Mouse (Mus musculus): ENCODE results near the gene Igsf10. TPM values are rescaled to one million over a fixed set of nuclear protein-coding genes. Genes with fewer than 3 reads are reported as not detected.
"Not testable (repeated sequence)": the region's sequence is repeated elsewhere in the genome, so short reads cannot be mapped to it uniquely, and the experiment has no call there.

The Igsf10 gene
- polyA plus RNA-seq (2015; fragmentation: Nextera tagmentation; extraction: Ambion mirVana) = 16.3 and 17.6 TPM in 2 replicates

- H3K36me3 ChIP-seq = peaks cover 15% of the 10 kb centered on the region
- peak within 1 kb of the TSS; percentile 60 for H3K4me3 ChIP-seq
- peak; percentile 95 for ATAC-seq (ENCODE audit: low FRiP score, low read depth)
- no peaks in the 10 kb centered on the region for H3K27me3 ChIP-seq
- H3K9me3 ChIP-seq = no peaks in the 10 kb centered on the region
- H3K4me1 ChIP-seq = peaks cover 7% of the 10 kb centered on the region
- WGBS = 3% methylated on average over 22 of the region's 23 CpGs
- H3K4me2 ChIP-seq (replicated peaks) = peak within 1 kb of the TSS; percentile 68
- H3K9ac ChIP-seq = peak within 1 kb of the TSS; percentile 67
- H3K27ac ChIP-seq = peak within 1 kb of the TSS; percentile 45
These were observed at the start of gene Igsf10 for GRCm38 (mm10) chr3:59344065-59344905. Igsf10 (minus strand) TSS chr3:59344394.

GRCm38 (mm10) chr3:59385553-59385952, 41.4 kb upstream of the Igsf10 start:
- Histone ChIP-seq H3K9ac (no peak overlapping the region), H3K27ac (peak overlapping the region; percentile 40; the same call in 1 of the 2 replicates)

GRCm38 (mm10) chr3:59385000-59385399, 40.8 kb upstream of the Igsf10 start:
- Histone ChIP-seq H3K27me3 (no peaks in the 10 kb centered on the region), H3K4me2 (replicated peaks) (no peak overlapping the region), H3K9ac (no peak overlapping the region), H3K36me3 (no peaks in the 10 kb centered on the region), H3K4me1 (0 out of 2 replicates have a peak, but pooled peaks cover 9% of the 10 kb centered on the region), H3K9me3 (no peaks in the 10 kb centered on the region), H3K4me3 (no peak overlapping the region), H3K27ac (peak overlapping the region; percentile 44; the same call in 1 of the 2 replicates)
- peak; percentile 68 for ATAC-seq (ENCODE audit: low FRiP score, low read depth)
- WGBS = 67% methylated on average over 3 of the region's 3 CpGs

More at GRCm38 (mm10) chr3:59385553-59385952, 41.4 kb upstream of the Igsf10 start:
- Histone ChIP-seq H3K4me2 (replicated peaks) (no peak overlapping the region), H3K36me3 (no peaks in the 10 kb centered on the region), H3K4me3 (no peak overlapping the region), H3K27me3 (no peaks in the 10 kb centered on the region), H3K9me3 (no peaks in the 10 kb centered on the region), H3K4me1 (0 out of 2 replicates have a peak, but pooled peaks cover 9% of the 10 kb centered on the region)
- 56% methylated on average over 1 of the region's 1 CpGs for WGBS
- peak; percentile 48 for ATAC-seq (ENCODE audit: low FRiP score, low read depth)

- no peak overlapping the region for H3K9ac ChIP-seq
- whole genome bisulfite sequencing = 51% methylated on average over 2 of the region's 2 CpGs
- no peak overlapping the region; the same call in 1 of the 2 replicates for H3K27ac ChIP-seq
- H3K4me2 ChIP-seq (replicated peaks) = no peak overlapping the region
- H3K9me3 ChIP-seq = no peaks in the 10 kb centered on the region
- H3K27me3 ChIP-seq = no peaks in the 10 kb centered on the region
- ATAC-seq (ENCODE audit: low FRiP score, low read depth) = 0 out of 2 replicates have a peak, but pooled peaks have one; percentile 40
- H3K4me1 ChIP-seq = 0 out of 2 replicates have a peak, but pooled peaks cover 9% of the 10 kb centered on the region
- no peak overlapping the region for H3K4me3 ChIP-seq
- H3K36me3 ChIP-seq = no peaks in the 10 kb centered on the region
These were observed 40.1 kb upstream of the Igsf10 start for GRCm38 (mm10) chr3:59384321-59384720.

GRCm38 (mm10) chr3:59378791-59379190, 34.6 kb upstream of the Igsf10 start:
- H3K4me3 ChIP-seq; H3K9me3 ChIP-seq; H3K4me1 ChIP-seq; H3K27me3 ChIP-seq; H3K9ac ChIP-seq; H3K4me2 ChIP-seq (replicated peaks); H3K27ac ChIP-seq; H3K36me3 ChIP-seq; ATAC-seq (ENCODE audit: low FRiP score, low read depth): not testable (repeated sequence)
- WGBS = 91% methylated on average over 1 of the region's 1 CpGs

GRCm38 (mm10) chr3:59361895-59362294, 17.7 kb upstream of the Igsf10 start:
- H3K4me2 ChIP-seq (replicated peaks) = no peak overlapping the region
- no peak overlapping the region for H3K4me3 ChIP-seq
- H3K4me1 ChIP-seq = peaks cover 3% of the 10 kb centered on the region; the same call in 1 of the 2 replicates
- 0 out of 2 replicates have a peak overlapping the region, but pooled peaks have one; percentile 33 for H3K27ac ChIP-seq
- no peak overlapping the region for H3K9ac ChIP-seq
- no peaks in the 10 kb centered on the region for H3K27me3 ChIP-seq
- peak; percentile 71; the same call in 1 of the 2 replicates for ATAC-seq (ENCODE audit: low FRiP score, low read depth)
- WGBS = 32% methylated on average over 1 of the region's 1 CpGs
- H3K9me3 ChIP-seq = no peaks in the 10 kb centered on the region
- H3K36me3 ChIP-seq = no peaks in the 10 kb centered on the region

GRCm38 (mm10) chr3:59360102-59360501, 15.9 kb upstream of the Igsf10 start:
- Histone ChIP-seq H3K9ac (no peak overlapping the region), H3K27ac (no peak overlapping the region), H3K27me3 (no peaks in the 10 kb centered on the region), H3K4me3 (no peak overlapping the region), H3K4me2 (replicated peaks) (no peak overlapping the region), H3K36me3 (no peaks in the 10 kb centered on the region), H3K4me1 (peaks cover 3% of the 10 kb centered on the region; the same call in 1 of the 2 replicates), H3K9me3 (no peaks in the 10 kb centered on the region)
- no peak; the same call in 1 of the 2 replicates for ATAC-seq (ENCODE audit: low FRiP score, low read depth)

GRCm38 (mm10) chr3:59354156-59354555, 10.0 kb upstream of the Igsf10 start:
- Histone ChIP-seq H3K4me3 (no peak overlapping the region), H3K4me1 (no peaks in the 10 kb centered on the region), H3K27me3 (no peaks in the 10 kb centered on the region), H3K4me2 (replicated peaks) (no peak overlapping the region), H3K9me3 (no peaks in the 10 kb centered on the region), H3K9ac (no peak overlapping the region), H3K36me3 (no peaks in the 10 kb centered on the region), H3K27ac (no peak overlapping the region)
- 84% methylated on average over 3 of the region's 3 CpGs for WGBS
- ATAC-seq (ENCODE audit: low FRiP score, low read depth) = no peak

GRCm38 (mm10) chr3:59351768-59352167, 7.6 kb upstream of the Igsf10 start:
- no peaks in the 10 kb centered on the region for H3K9me3 ChIP-seq

GRCm38 (mm10) chr3:59343026-59343425, 1.2 kb downstream of the Igsf10 start:
- Histone ChIP-seq H3K4me1 (peaks cover 7% of the 10 kb centered on the region), H3K36me3 (peaks cover 22% of the 10 kb centered on the region), H3K27ac (no peak overlapping the region), H3K9me3 (no peaks in the 10 kb centered on the region), H3K27me3 (no peaks in the 10 kb centered on the region), H3K4me2 (replicated peaks) (peak overlapping the region; percentile 68), H3K9ac (peak overlapping the region; percentile 67), H3K4me3 (peak overlapping the region; percentile 60)
- WGBS = 49% methylated on average over 4 of the region's 4 CpGs
- ATAC-seq (ENCODE audit: low FRiP score, low read depth) = 0 out of 2 replicates have a peak, but pooled peaks have one; percentile 3

More at GRCm38 (mm10) chr3:59351768-59352167, 7.6 kb upstream of the Igsf10 start:
- Histone ChIP-seq H3K4me2 (replicated peaks) (no peak overlapping the region), H3K4me3 (no peak overlapping the region), H3K27me3 (no peaks in the 10 kb centered on the region), H3K9ac (no peak overlapping the region), H3K36me3 (no peaks in the 10 kb centered on the region), H3K4me1 (no peaks in the 10 kb centered on the region), H3K27ac (no peak overlapping the region)
- no peak for ATAC-seq (ENCODE audit: low FRiP score, low read depth)

- Histone ChIP-seq H3K4me3 (peak overlapping the region; percentile 13), H3K9ac (no peak overlapping the region)
These were observed 2.4 kb downstream of the Igsf10 start for GRCm38 (mm10) chr3:59341647-59342427.

GRCm38 (mm10) chr3:59328526-59328925, 15.7 kb downstream of the Igsf10 start:
- H3K4me1 ChIP-seq = no peaks in the 10 kb centered on the region
- peaks cover 64% of the 10 kb centered on the region for H3K36me3 ChIP-seq
- H3K27me3 ChIP-seq = no peaks in the 10 kb centered on the region
- peaks cover 11% of the 10 kb centered on the region for H3K9me3 ChIP-seq
- H3K4me2 ChIP-seq (replicated peaks) = no peak overlapping the region
- no peak overlapping the region for H3K9ac ChIP-seq
- no peak for ATAC-seq (ENCODE audit: low FRiP score, low read depth)
- no peak overlapping the region for H3K27ac ChIP-seq
- no peak overlapping the region for H3K4me3 ChIP-seq
- WGBS = 89% methylated on average over 2 of the region's 2 CpGs

More at GRCm38 (mm10) chr3:59341647-59342427, 2.4 kb downstream of the Igsf10 start:
- H3K9me3 ChIP-seq = no peaks in the 10 kb centered on the region
- H3K4me1 ChIP-seq = peaks cover 7% of the 10 kb centered on the region
- H3K27ac ChIP-seq = no peak overlapping the region
- H3K4me2 ChIP-seq (replicated peaks) = peak overlapping the region; percentile 41
- ATAC-seq (ENCODE audit: low FRiP score, low read depth) = no peak
- H3K27me3 ChIP-seq = no peaks in the 10 kb centered on the region
- WGBS = 62% methylated on average over 11 of the region's 11 CpGs
- H3K36me3 ChIP-seq = peaks cover 22% of the 10 kb centered on the region

Data from limb, embryonic 13.5 days (tissue).